Mouse (Mus musculus): ENCODE measurements at regions not wholly inside any gene's neighbourhood (a gene's known extent, or its start where the extent isn't known, plus 50 kb on each side); places are given as distances from the start of the nearest gene placed in this dataset.

DNA sequence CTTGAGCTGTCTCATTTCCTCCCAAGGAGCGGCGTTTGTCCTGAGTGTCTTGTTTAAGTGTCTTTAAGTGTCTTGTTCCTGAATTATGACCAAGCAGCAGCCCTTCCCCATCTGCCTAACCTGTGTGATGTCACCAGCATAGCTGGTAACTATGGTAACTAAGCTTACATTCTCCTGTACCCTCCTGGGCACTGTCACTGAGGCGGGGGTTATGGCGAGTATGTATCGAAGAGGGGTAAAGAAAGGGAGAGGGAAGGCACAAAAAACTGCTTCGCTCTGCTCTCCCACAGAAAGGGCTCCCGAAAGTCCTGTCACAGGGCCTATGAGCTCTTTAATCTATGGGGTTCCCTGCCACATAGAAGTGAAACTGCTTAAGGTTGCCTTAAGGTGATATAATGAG lies 89.6 kb downstream of the Ppp4r2 start:
- Histone ChIP-seq H3K4me2 (replicated peaks) (no peak overlapping the region), H3K27me3 (replicated peaks) (no peaks in the 10 kb centered on the region), H3K9me3 (no peaks in the 10 kb centered on the region), H3K36me3 (no peaks in the 10 kb centered on the region), H3K27ac (no peak overlapping the region), H3K9ac (no peak overlapping the region), H3K4me3 (no peak overlapping the region), H3K4me1 (no peaks in the 10 kb centered on the region)
- 66% methylated on average over 7 of the region's 7 CpGs for WGBS
- no peak for ATAC-seq (ENCODE audit: low FRiP score, low read depth)

DNA sequence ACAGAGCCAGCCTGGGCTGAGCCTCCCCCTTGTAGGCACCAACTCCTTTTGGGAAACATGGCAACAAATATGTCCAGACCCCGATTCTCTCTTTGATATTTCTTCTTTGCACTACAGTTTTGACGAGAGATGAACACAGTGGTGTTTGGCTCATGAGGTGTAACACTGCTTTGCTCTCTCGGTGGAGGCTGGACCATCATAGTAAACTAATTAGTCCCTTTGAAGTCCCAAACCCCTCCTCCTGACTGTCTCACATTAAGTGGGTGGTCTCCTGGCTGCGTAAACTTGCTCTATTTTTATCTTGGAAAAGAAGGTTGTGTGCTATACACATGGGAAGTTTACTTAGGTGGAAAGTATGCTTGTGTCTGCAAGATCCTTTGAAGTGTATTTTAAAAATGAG lies 90.3 kb downstream of the Ppp4r2 start:
- Histone ChIP-seq H3K27ac (no peak overlapping the region), H3K4me2 (replicated peaks) (no peak overlapping the region), H3K4me3 (no peak overlapping the region), H3K36me3 (no peaks in the 10 kb centered on the region), H3K27me3 (replicated peaks) (no peaks in the 10 kb centered on the region), H3K9me3 (no peaks in the 10 kb centered on the region), H3K4me1 (no peaks in the 10 kb centered on the region), H3K9ac (no peak overlapping the region)
- ATAC-seq (ENCODE audit: low FRiP score, low read depth) = no peak
- WGBS = 48% methylated on average over 4 of the region's 4 CpGs

DNA sequence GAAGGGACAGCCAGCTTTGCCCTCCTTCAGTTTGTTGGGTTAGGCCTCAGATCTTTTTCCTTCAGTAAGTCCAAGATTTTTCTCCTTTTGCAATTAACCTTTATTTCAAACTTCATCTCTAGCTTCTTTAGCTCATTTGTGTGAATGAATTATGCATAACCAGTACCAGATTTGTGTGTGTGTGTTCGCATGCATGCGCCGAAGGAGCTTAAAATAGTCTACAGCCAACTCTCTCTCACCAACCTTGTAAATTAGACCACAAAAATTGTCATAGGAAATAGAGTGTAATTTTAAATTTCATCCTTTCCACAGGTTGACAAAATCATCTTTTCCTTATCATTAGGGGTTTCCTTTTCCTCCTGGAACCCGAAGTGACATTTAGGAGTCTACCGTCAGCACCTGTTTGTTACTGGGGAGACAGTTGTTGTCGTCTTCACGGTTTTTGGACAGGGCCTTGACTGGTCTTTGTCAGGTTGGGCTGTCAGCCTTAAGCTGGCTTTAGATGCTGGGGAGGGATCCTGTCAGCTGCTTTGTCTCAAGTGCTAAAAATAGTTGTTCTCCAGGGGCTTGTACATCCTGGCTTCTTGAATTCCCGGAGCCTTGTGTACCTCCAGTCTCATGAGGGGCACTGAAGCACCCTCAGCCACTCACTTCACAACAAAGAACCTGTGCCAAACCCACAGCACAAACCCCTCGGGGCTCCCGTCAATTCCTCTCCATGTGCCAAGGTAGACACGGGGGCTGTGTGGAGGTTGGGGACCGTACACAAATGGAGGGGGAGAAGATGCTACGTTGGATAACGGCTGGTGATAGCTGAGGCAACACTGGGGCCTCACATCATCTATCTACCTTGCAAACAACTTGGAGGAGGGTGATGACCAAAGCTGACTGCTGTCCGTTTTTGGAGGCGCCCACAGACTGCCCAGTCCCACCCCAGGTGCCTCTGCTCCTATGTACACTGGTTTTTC lies 95.7 kb downstream of the Ppp4r2 start:
- H3K27me3 ChIP-seq (replicated peaks) = no peaks in the 10 kb centered on the region
- ATAC-seq (ENCODE audit: low FRiP score, low read depth) = no peak
- no peak overlapping the region for H3K4me2 ChIP-seq (replicated peaks)
- H3K4me1 ChIP-seq = no peaks in the 10 kb centered on the region
- no peak overlapping the region for H3K4me3 ChIP-seq
- no peaks in the 10 kb centered on the region for H3K36me3 ChIP-seq
- no peak overlapping the region for H3K27ac ChIP-seq
- no peaks in the 10 kb centered on the region for H3K9me3 ChIP-seq
- 74% methylated on average over 16 of the region's 16 CpGs for WGBS
- H3K9ac ChIP-seq = no peak overlapping the region

DNA sequence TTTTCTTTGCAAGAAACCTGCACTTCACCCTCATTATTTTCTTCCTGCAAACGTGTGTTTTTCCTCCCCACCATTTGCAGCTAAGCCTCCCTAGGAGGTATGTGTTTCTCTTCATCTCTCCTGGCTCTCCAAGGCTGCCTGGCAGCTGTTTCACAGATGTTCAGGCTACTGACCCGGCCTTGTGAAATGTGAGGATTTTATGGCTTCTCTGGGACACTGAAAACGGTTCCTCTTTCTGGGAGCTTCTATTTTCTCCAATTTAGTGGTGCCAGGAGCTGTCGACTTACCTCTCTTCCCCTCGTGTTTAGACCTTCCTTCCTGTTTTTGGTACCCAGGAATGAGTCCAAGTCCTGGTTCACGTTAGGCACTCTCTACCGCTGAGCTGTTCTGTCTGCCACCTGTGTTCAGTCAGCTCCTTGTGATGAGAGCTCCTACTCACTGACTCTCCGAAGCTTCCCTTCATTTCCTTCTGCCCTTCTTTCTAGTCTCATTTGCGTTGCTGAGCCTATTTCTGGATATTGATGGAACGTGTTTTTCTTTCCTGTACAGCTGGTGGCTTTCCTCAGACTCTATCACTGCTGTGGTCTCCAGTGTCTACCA lies 96.4 kb downstream of the Ppp4r2 start:
- no peaks in the 10 kb centered on the region for H3K4me1 ChIP-seq
- no peak overlapping the region for H3K4me3 ChIP-seq
- WGBS = 46% methylated on average over 10 of the region's 10 CpGs
- H3K4me2 ChIP-seq (replicated peaks) = no peak overlapping the region
- H3K9ac ChIP-seq = no peak overlapping the region
- H3K36me3 ChIP-seq = no peaks in the 10 kb centered on the region
- no peaks in the 10 kb centered on the region for H3K27me3 ChIP-seq (replicated peaks)
- ATAC-seq (ENCODE audit: low FRiP score, low read depth) = no peak
- no peak overlapping the region for H3K27ac ChIP-seq
- no peaks in the 10 kb centered on the region for H3K9me3 ChIP-seq

DNA sequence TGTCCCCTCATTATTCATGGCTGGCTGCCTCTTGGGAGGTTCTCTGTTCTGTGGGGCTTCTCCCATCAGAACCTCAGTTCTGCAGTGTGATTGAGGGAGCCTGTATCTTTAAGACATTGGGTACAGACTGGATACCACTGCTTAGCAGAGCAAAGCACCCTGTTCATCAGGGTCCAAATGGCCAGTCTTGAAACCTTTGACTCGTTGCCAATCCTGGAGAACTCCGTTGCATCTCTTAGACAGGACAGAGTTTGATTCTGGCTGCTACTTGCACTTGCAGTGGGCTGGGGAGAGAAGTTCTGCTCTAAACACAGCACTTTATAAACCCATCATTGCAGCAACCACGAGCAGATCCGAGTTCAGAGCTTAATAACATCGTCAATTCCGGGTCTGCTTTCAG lies 97.3 kb downstream of the Ppp4r2 start:
- 78% methylated on average over 6 of the region's 6 CpGs for WGBS
- no peaks in the 10 kb centered on the region for H3K9me3 ChIP-seq
- ATAC-seq (ENCODE audit: low FRiP score, low read depth) = no peak
- H3K4me1 ChIP-seq = no peaks in the 10 kb centered on the region
- H3K36me3 ChIP-seq = no peaks in the 10 kb centered on the region
- no peak overlapping the region for H3K9ac ChIP-seq
- H3K4me2 ChIP-seq (replicated peaks) = no peak overlapping the region
- no peak overlapping the region for H3K27ac ChIP-seq
- no peaks in the 10 kb centered on the region for H3K27me3 ChIP-seq (replicated peaks)
- no peak overlapping the region for H3K4me3 ChIP-seq

DNA sequence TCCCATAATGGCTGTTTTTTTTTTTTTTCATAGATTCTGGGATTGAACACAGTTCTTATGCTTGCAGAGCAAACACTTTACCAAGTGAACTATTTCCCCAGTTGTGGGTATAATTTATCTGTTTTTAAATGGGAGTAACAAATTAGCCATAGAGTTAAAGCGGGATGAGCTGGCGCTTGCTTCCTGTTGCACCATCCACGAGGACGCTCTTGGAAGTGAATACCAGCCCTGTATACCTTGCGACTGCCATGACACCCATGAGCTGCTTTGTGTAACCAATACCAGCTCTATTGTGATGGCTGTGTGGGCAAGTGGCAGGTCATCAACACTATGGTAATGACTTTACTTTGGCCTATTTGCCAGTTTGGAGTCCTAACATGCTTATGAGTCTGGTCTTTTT lies 101.0 kb downstream of the Ppp4r2 start:
- H3K9me3 ChIP-seq = no peaks in the 10 kb centered on the region
- H3K27ac ChIP-seq = no peak overlapping the region
- no peak overlapping the region for H3K4me2 ChIP-seq (replicated peaks)
- H3K27me3 ChIP-seq (replicated peaks) = no peaks in the 10 kb centered on the region
- H3K4me1 ChIP-seq = no peaks in the 10 kb centered on the region
- H3K9ac ChIP-seq = no peak overlapping the region
- no peaks in the 10 kb centered on the region for H3K36me3 ChIP-seq
- no peak overlapping the region for H3K4me3 ChIP-seq
- 94% methylated on average over 5 of the region's 5 CpGs for WGBS
- ATAC-seq (ENCODE audit: low FRiP score, low read depth) = no peak

DNA sequence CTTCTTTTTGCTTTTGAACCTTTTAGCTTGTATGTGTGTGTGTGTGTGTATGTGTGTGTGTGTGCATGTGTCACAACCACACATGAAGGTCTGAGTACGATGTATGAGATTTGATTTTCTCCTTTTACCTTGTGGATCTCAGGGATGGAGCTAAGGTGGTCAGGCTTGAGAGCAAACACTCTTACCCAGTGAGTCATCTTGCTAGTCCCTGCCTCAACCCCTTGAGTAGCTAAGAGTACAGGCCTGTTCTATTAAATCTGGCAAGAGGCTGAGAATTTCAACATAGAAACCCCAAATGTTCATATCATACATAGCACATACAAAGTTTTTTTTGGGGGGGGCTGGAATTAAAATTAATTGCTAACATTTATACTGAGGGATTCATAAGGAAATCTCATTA lies 104.4 kb downstream of the Ppp4r2 start:
- WGBS = 97% methylated on average over 1 of the region's 1 CpGs
- Histone ChIP-seq H3K27ac (no peak overlapping the region), H3K4me1 (no peaks in the 10 kb centered on the region), H3K4me2 (replicated peaks) (no peak overlapping the region), H3K9me3 (no peaks in the 10 kb centered on the region), H3K9ac (no peak overlapping the region), H3K4me3 (no peak overlapping the region), H3K36me3 (no peaks in the 10 kb centered on the region), H3K27me3 (replicated peaks) (no peaks in the 10 kb centered on the region)
- ATAC-seq (ENCODE audit: low FRiP score, low read depth) = no peak

DNA sequence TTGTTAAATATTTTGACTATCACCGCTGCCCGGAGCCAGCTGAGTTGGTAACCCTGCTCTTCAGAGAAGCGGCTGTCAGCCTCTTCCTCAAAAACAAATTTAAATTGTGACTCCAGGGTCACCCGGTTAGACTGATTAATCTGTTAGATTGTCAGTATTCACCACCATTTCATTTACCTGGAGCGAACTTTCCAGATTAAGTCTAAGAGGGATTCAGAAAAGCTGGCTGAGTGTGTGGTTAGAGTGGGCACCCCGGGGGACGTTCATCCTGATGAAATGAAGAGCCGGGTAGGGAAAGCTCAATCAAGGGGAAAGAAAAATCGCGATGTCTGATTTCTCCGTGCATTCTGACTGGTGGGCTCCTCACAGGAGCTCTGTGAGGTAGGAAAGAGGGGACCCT lies 105.0 kb downstream of the Ppp4r2 start:
- Histone ChIP-seq H3K9me3 (no peaks in the 10 kb centered on the region), H3K9ac (no peak overlapping the region), H3K4me3 (no peak overlapping the region), H3K4me1 (no peaks in the 10 kb centered on the region), H3K36me3 (no peaks in the 10 kb centered on the region), H3K27me3 (replicated peaks) (no peaks in the 10 kb centered on the region), H3K27ac (no peak overlapping the region), H3K4me2 (replicated peaks) (no peak overlapping the region)
- no peak for ATAC-seq (ENCODE audit: low FRiP score, low read depth)
- 74% methylated on average over 11 of the region's 11 CpGs for WGBS

DNA sequence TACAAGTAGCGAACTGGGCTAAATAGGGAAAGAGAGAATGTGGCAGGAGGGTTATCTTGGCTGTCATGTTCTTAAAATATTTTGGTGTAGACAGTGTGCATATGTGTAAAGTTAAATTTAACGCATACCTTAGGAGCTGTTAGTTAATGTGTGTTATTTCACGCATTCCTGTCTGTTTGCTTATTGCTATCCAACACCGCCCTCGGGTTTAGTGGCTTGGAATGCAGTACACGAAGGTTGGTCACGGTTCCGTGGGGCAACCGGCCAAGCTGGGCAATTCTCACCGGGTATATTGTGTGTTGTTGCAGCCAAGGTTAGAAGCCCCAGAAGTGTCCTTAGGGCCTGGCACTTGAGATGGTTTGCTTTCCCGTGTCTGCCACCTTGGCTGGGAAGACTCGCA lies 105.6 kb downstream of the Ppp4r2 start:
- Histone ChIP-seq H3K9ac (no peak overlapping the region), H3K4me3 (no peak overlapping the region), H3K27ac (no peak overlapping the region), H3K4me1 (no peaks in the 10 kb centered on the region), H3K27me3 (replicated peaks) (no peaks in the 10 kb centered on the region), H3K36me3 (no peaks in the 10 kb centered on the region), H3K4me2 (replicated peaks) (no peak overlapping the region), H3K9me3 (no peaks in the 10 kb centered on the region)
- no peak for ATAC-seq (ENCODE audit: low FRiP score, low read depth)
- WGBS = 76% methylated on average over 12 of the region's 12 CpGs

DNA sequence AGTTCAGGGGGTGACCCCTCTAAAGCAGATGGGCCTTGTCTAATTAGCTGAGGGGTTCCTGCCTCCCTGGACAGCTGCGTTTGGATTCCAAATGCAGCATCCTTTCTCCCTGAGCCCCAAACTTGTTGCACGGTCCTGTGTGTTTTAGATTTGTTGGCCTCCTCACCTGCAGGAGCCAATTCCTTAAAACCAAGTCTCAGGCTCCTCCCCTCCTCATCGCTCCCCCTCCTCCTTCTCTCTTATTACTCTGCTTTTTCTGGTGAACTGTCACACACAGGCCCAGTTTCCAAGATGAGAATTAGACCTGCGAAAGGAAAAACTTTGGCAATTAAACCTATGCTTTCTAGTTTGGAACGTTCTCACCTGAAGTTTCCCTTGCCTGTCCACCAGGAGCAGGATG lies 106.3 kb downstream of the Ppp4r2 start:
- Histone ChIP-seq H3K9me3 (no peaks in the 10 kb centered on the region), H3K36me3 (no peaks in the 10 kb centered on the region), H3K27me3 (replicated peaks) (no peaks in the 10 kb centered on the region), H3K4me1 (no peaks in the 10 kb centered on the region), H3K4me3 (no peak overlapping the region), H3K4me2 (replicated peaks) (no peak overlapping the region), H3K9ac (no peak overlapping the region), H3K27ac (no peak overlapping the region)
- WGBS = 88% methylated on average over 5 of the region's 5 CpGs
- ATAC-seq (ENCODE audit: low FRiP score, low read depth) = no peak

DNA sequence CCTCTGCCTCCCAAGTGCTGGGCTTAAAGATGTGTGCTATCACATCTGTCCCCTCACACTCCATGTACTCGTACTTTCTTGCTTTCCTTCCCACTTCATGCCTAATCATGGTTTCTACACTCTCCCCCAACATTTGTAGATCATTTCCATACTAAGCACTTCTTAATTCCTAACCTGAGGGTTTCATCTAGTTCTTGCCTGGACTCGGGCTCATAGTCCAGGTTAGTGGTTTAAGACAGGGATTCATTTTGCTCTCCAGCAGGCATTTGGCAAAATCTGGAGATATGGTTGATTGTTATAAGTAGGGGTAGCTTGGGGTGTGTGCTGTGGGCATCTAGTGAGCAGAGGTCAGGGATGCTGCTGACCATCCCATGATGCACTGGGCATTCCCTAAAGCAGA lies 108.3 kb downstream of the Ppp4r2 start:
- Histone ChIP-seq H3K27me3 (replicated peaks) (no peaks in the 10 kb centered on the region), H3K4me3 (no peak overlapping the region), H3K27ac (no peak overlapping the region), H3K36me3 (no peaks in the 10 kb centered on the region), H3K9me3 (no peaks in the 10 kb centered on the region), H3K4me2 (replicated peaks) (no peak overlapping the region), H3K9ac (no peak overlapping the region), H3K4me1 (no peaks in the 10 kb centered on the region)
- 74% methylated on average over 2 of the region's 2 CpGs for WGBS
- no peak for ATAC-seq (ENCODE audit: low FRiP score, low read depth)

DNA sequence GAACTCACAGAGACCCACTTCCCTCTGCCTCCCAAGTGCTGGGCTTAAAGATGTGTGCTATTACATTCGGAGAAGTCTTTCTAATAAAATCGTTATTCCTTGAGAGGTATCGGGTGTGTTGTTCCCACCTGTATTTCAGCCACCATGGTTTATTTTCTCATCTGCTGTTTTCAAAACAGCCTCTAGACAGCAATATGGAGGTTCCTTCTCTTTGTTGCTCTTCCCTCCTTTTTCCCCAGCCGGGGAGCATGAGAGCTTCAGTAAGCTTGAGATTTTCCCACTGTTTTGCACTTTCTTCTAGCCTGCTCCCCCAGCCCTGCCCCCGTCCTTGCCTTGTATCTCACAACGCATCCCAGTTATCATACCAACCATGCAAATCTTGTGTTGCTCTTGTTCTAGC lies 109.5 kb downstream of the Ppp4r2 start:
- 82% methylated on average over 6 of the region's 6 CpGs for WGBS
- Histone ChIP-seq H3K9ac (no peak overlapping the region), H3K9me3 (no peaks in the 10 kb centered on the region), H3K4me3 (no peak overlapping the region), H3K36me3 (no peaks in the 10 kb centered on the region), H3K27me3 (replicated peaks) (no peaks in the 10 kb centered on the region), H3K4me2 (replicated peaks) (no peak overlapping the region), H3K27ac (no peak overlapping the region), H3K4me1 (no peaks in the 10 kb centered on the region; the same call in 1 of the 2 replicates)
- no peak for ATAC-seq (ENCODE audit: low FRiP score, low read depth)

DNA sequence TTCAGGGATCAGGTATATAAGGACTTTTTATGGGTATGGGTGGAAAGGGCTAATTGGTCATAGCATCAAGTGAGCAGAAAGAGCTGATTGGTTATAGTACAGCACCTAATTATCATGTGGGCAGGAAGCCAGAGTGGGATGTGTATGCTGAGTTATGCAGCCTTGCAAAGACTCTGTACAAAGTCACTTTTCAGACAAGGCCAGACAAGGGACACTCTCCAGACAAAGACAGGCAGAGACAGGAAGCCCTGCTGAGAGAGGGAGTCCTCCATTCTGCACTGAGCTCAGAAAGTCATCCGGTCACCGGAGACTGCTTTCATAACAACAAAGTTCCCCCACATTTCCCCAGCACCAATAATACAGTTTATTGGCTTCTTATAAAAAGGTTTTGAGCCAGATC lies 112.4 kb downstream of the Ppp4r2 start:
- Histone ChIP-seq H3K27me3 (replicated peaks) (no peaks in the 10 kb centered on the region), H3K27ac (no peak overlapping the region), H3K4me1 (no peaks in the 10 kb centered on the region; the same call in 1 of the 2 replicates), H3K9ac (no peak overlapping the region), H3K4me2 (replicated peaks) (no peak overlapping the region), H3K36me3 (no peaks in the 10 kb centered on the region), H3K4me3 (no peak overlapping the region), H3K9me3 (no peaks in the 10 kb centered on the region)
- ATAC-seq (ENCODE audit: low FRiP score, low read depth) = no peak
- 74% methylated on average over 2 of the region's 2 CpGs for WGBS
